Mouse (Mus musculus) layer of hippocampus, adult 2 months (tissue): Measurements from ENCODE around the gene Dcaf5. TPM values are rescaled to one million over a fixed set of nuclear protein-coding genes. Genes with fewer than 3 reads are reported as not detected.

Experiments
- DNase-seq, 2 experiments: peaks; one replicate each; pipeline ENCODE4 v3.0.0; 2022; ENCODE audit warnings: low spot score in 2 of 2
- H3K27ac ChIP-seq: fragments of 200-600 bp; 2 replicates; pipeline ENCODE4 v1.8.1; 2022
- H3K4me3 ChIP-seq: fragments of 200-600 bp; 2 replicates; pipeline ENCODE4 v1.8.1; 2022; ENCODE audit warnings: mild to moderate bottlenecking
- CTCF ChIP-seq: fragments of 200-600 bp; conservative IDR thresholded peaks from 2 replicates; pipeline ENCODE4 v1.8.1; 2022; ENCODE audit warnings: antibody characterized with exemption, mild to moderate bottlenecking, moderate library complexity
- total RNA-seq, 2 experiments: library from RNA; stranded (reverse); gene quantifications; 2 replicates each; pipeline ENCODE4 v1.2.3; 2021

Gene Dcaf5
- total RNA-seq, 2 experiments from 2014 or later = 74.7 to 75.4 TPM

- TF ChIP-seq CTCF = no peak
- Histone ChIP-seq H3K4me3 (no peak overlapping the region), H3K27ac (peak overlapping the region; percentile 60)
- peak; percentile 58 to 72 for DNase-seq
Measured at GRCm38 (mm10) chr12:80366004-80366480, 70.4 kb downstream of the Dcaf5 start.

- H3K4me3 ChIP-seq = no peak overlapping the region
- no peak for DNase-seq
- TF ChIP-seq CTCF = no peak
- H3K27ac ChIP-seq = peak overlapping the region; percentile 60
Measured at GRCm38 (mm10) chr12:80365345-80365744, 71.1 kb downstream of the Dcaf5 start.

GRCm38 (mm10) chr12:80361655-80362054, 74.7 kb downstream of the Dcaf5 start:
- Histone ChIP-seq H3K4me3 (no peak overlapping the region), H3K27ac (no peak overlapping the region)
- TF ChIP-seq CTCF = no peak
- DNase-seq = no peak

GRCm38 (mm10) chr12:80360321-80360720, 76.1 kb downstream of the Dcaf5 start:
- TF ChIP-seq CTCF = no peak
- no peak overlapping the region for H3K27ac ChIP-seq
- DNase-seq = no peak

GRCm38 (mm10) chr12:80344777-80345231, 91.6 kb downstream of the Dcaf5 start:
- TF ChIP-seq CTCF = no peak
- Histone ChIP-seq H3K27ac (peak overlapping the region; percentile 44; the same call in 1 of the 2 replicates), H3K4me3 (no peak overlapping the region)
- peak in 1 of 2 experiments; percentile 10 for DNase-seq

More at GRCm38 (mm10) chr12:80360321-80360720, 76.1 kb downstream of the Dcaf5 start:
- no peak overlapping the region for H3K4me3 ChIP-seq

GRCm38 (mm10) chr12:80340936-80341335, 95.5 kb downstream of the Dcaf5 start:
- peak; percentile 14 to 30 for DNase-seq
- no peak overlapping the region for H3K4me3 ChIP-seq
- 0 out of 2 replicates have a peak, but pooled peaks have one; percentile 10 for TF ChIP-seq CTCF
- peak overlapping the region; percentile 77 for H3K27ac ChIP-seq

GRCm38 (mm10) chr12:80334162-80334561, 102.2 kb downstream of the Dcaf5 start:
- no peak overlapping the region for H3K27ac ChIP-seq
- no peak overlapping the region for H3K4me3 ChIP-seq
- DNase-seq = no peak
- no peak for TF ChIP-seq CTCF

GRCm38 (mm10) chr12:80331634-80332033, 104.8 kb downstream of the Dcaf5 start:
- Histone ChIP-seq H3K27ac (no peak overlapping the region), H3K4me3 (no peak overlapping the region)
- TF ChIP-seq CTCF = no peak
- no peak for DNase-seq

- Histone ChIP-seq H3K27ac (no peak overlapping the region), H3K4me3 (no peak overlapping the region)
- TF ChIP-seq CTCF = no peak
- DNase-seq = no peak
Measured at GRCm38 (mm10) chr12:80330819-80331218, 105.6 kb downstream of the Dcaf5 start.

GRCm38 (mm10) chr12:80329641-80330040, 106.8 kb downstream of the Dcaf5 start:
- no peak for DNase-seq
- Histone ChIP-seq H3K4me3 (no peak overlapping the region), H3K27ac (no peak overlapping the region)

GRCm38 (mm10) chr12:80326047-80326446, 110.4 kb downstream of the Dcaf5 start:
- H3K27ac ChIP-seq = no peak overlapping the region
- no peak for DNase-seq
- TF ChIP-seq CTCF = no peak
- H3K4me3 ChIP-seq = no peak overlapping the region

More at GRCm38 (mm10) chr12:80329641-80330040, 106.8 kb downstream of the Dcaf5 start:
- TF ChIP-seq CTCF = no peak

GRCm38 (mm10) chr12:80324785-80325131, 111.6 kb downstream of the Dcaf5 start:
- no peak overlapping the region for H3K4me3 ChIP-seq
- DNase-seq = no peak
- no peak for TF ChIP-seq CTCF
- no peak overlapping the region for H3K27ac ChIP-seq

GRCm38 (mm10) chr12:80324051-80324784, 112.2 kb downstream of the Dcaf5 start:
- TF ChIP-seq CTCF = no peak
- DNase-seq = no peak
- no peak overlapping the region for H3K4me3 ChIP-seq
- H3K27ac ChIP-seq = no peak overlapping the region

GRCm38 (mm10) chr12:80323371-80324050, 112.9 kb downstream of the Dcaf5 start:
- no peak overlapping the region for H3K4me3 ChIP-seq
- H3K27ac ChIP-seq = no peak overlapping the region
- DNase-seq = no peak
- TF ChIP-seq CTCF = peak; percentile 34
